Mouse (Mus musculus) gastrocnemius, postnatal 25 days (tissue): ENCODE data around the gene Las1l. TPM values are rescaled to one million over a fixed set of nuclear protein-coding genes. Genes with fewer than 3 reads are reported as not detected.
"Not testable (repeated sequence)": the region's sequence is repeated elsewhere in the genome, so short reads cannot be mapped to it uniquely, and the experiment has no call there.

Source experiments
- DNase-seq: peaks from one replicate; pipeline ENCODE4 v3.0.0; 2022
- long read RNA-seq, 2 experiments: library from polyadenylated mRNA; stranded (forward); transcript quantifications; one replicate each; pipeline ENCODE4 v2.0.0; 2021
- total RNA-seq, 2 experiments: library from RNA; stranded (reverse); gene quantifications; 1 replicate in 1 of 2; 2 replicates in 1 of 2; pipeline ENCODE4 v1.2.3; 2021

Gene Las1l
- 10 to 100 TPM; 25.9 to 28.3 TPM for total RNA-seq
- long read RNA-seq, experiment 1, partial matches to known transcripts, result 63 of 69 reads
- long read RNA-seq, experiment 1, other reads (novel, unspliced or antisense), result 4 of 69 reads
- long read RNA-seq, experiment 2, transcript Las1l-201 (13 exons, 2,530 nt), result major isoform, 5 of 54 reads
- long read RNA-seq, experiment 2, partial matches to known transcripts, result 42 of 54 reads
- long read RNA-seq, experiment 2, other reads (novel, unspliced or antisense), result 3 of 54 reads

GRCm38 (mm10) chrX:95956497-95957293 lies at the start of gene Las1l:
Las1l (minus strand) TSS chrX:95956962.
- peak; percentile 88 for DNase-seq

- no peak for DNase-seq
Measured at GRCm38 (mm10) chrX:96006395-96006794, 49.6 kb upstream of the Las1l start.

GRCm38 (mm10) chrX:95999601-96000000 lies 42.8 kb upstream of the Las1l start:
- no peak for DNase-seq

GRCm38 (mm10) chrX:95993206-95993605 lies 36.4 kb upstream of the Las1l start:
- DNase-seq, result no peak

GRCm38 (mm10) chrX:95969936-95970335 lies 13.2 kb upstream of the Las1l start:
- DNase-seq, result no peak

- no peak for DNase-seq
Measured at GRCm38 (mm10) chrX:95969116-95969515, 12.4 kb upstream of the Las1l start.

GRCm38 (mm10) chrX:95968594-95968965 lies 11.8 kb upstream of the Las1l start:
- peak; percentile 60 for DNase-seq

- peak; percentile 8 for DNase-seq
Measured at GRCm38 (mm10) chrX:95967847-95968593, 11.3 kb upstream of the Las1l start.

GRCm38 (mm10) chrX:95965036-95965435 lies 8.3 kb upstream of the Las1l start:
- no peak for DNase-seq

- DNase-seq, result no peak
Measured at GRCm38 (mm10) chrX:95963366-95963765, 6.6 kb upstream of the Las1l start.

GRCm38 (mm10) chrX:95957461-95957860 lies 699 bp upstream of the Las1l start:
- not testable (repeated sequence) for DNase-seq

- no peak for DNase-seq
Measured at GRCm38 (mm10) chrX:95950776-95951175, 6.0 kb downstream of the Las1l start.

GRCm38 (mm10) chrX:95948135-95948534 lies 8.6 kb downstream of the Las1l start:
- no peak for DNase-seq

GRCm38 (mm10) chrX:95945496-95945895 lies 11.3 kb downstream of the Las1l start:
- DNase-seq, result no peak

GRCm38 (mm10) chrX:95935481-95935880 lies 21.3 kb downstream of the Las1l start:
- DNase-seq, result no peak

GRCm38 (mm10) chrX:95902716-95903115 lies 54.0 kb downstream of the Las1l start:
- DNase-seq, result no peak

Other genes starting within 250 kb of the Las1l start
- gene Zc3h12b, start 245.3 kb downstream of the Las1l start, total RNA-seq, result under 1 TPM; 0.38 to 0.43 TPM
- gene Msn, start 139.1 kb upstream of the Las1l start, total RNA-seq, result 10 to 100 TPM; 31.4 to 38.2 TPM